Mouse (Mus musculus): ENCODE measurements at regions not wholly inside any gene's neighbourhood (a gene's known extent, or its start where the extent isn't known, plus 50 kb on each side); places are given as distances from the start of the nearest gene placed in this dataset.

GRCm38 (mm10) chr15:93710493-93711149, 114.9 kb upstream of the Prickle1 start:
- Histone ChIP-seq H3K9ac (ENCODE audit: control insufficient read depth, low read depth, low read length, poor library complexity, severe bottlenecking) (no peak overlapping the region), H3K4me3 (ENCODE audit: control insufficient read depth in 1 of 2, insufficient read depth in 1 of 2, low read depth in 2 of 2, low read length in 2 of 2) (no peak overlapping the region)
- TF ChIP-seq RCOR1 (IDR thresholded peaks at IDR 0.05; ENCODE audit: low read depth, low read length) (no peak), EP300 (IDR thresholded peaks at IDR 0.05; ENCODE audit: low read depth in 1 of 2, low read length in 2 of 2) (no peak), JUND (IDR thresholded peaks at IDR 0.05; ENCODE audit: low read depth, low read length) (no peak), HCFC1 (IDR thresholded peaks at IDR 0.05; ENCODE audit: low read depth, low read length) (no peak), KAT2A (conservative IDR thresholded peaks at IDR 0.05; ENCODE audit: low read depth, low read length) (no peak), POLR2AphosphoS5 (IDR thresholded peaks at IDR 0.05; ENCODE audit: borderline replicate concordance, low read depth, low read length) (no peak), ZMIZ1 (IDR thresholded peaks at IDR 0.05; ENCODE audit: low read depth, low read length) (no peak), SMC3 (IDR thresholded peaks at IDR 0.05; ENCODE audit: low read depth, low read length) (no peak), TBP (IDR thresholded peaks at IDR 0.05; ENCODE audit: low read depth, low read length) (no peak), USF2 (IDR thresholded peaks at IDR 0.05; ENCODE audit: borderline replicate concordance in 1 of 2, insufficient read depth in 1 of 2, low read depth in 1 of 2, low read length in 2 of 2) (no peak), BHLHE40 (IDR thresholded peaks at IDR 0.05; ENCODE audit: borderline replicate concordance, low read depth, low read length) (no peak), CTCF (IDR thresholded peaks at IDR 0.05 in 2 of 3, conservative IDR thresholded peaks at IDR 0.05 in 1 of 3; ENCODE audit: control insufficient read depth in 1 of 3, insufficient read depth in 1 of 3, low read depth in 2 of 3, low read length in 3 of 3, poor library complexity in 1 of 3, severe bottlenecking in 1 of 3) (no peak), NRF1 (IDR thresholded peaks at IDR 0.05; ENCODE audit: insufficient read depth, low read depth, low read length, poor library complexity, severe bottlenecking) (no peak), ZNF384 (IDR thresholded peaks at IDR 0.05; ENCODE audit: low read depth, low read length) (no peak), GABPA (IDR thresholded peaks at IDR 0.05; ENCODE audit: low read depth, low read length) (no peak), RAD21 (IDR thresholded peaks at IDR 0.05; ENCODE audit: low read depth, low read length) (no peak), MYC (IDR thresholded peaks at IDR 0.05; ENCODE audit: low read depth, low read length) (no peak)

GRCm38 (mm10) chr15:93706366-93706930, 110.8 kb upstream of the Prickle1 start:
- H3K36me3 ChIP-seq (ENCODE audit: control insufficient read depth in 1 of 2, insufficient read depth in 2 of 2, low read length in 2 of 2) = no peaks in the 10 kb centered on the region
- no peaks in the 10 kb centered on the region for H3K79me2 ChIP-seq (ENCODE audit: control insufficient read depth, insufficient read depth, low read length, poor library complexity)
- DNase-seq (ENCODE audit: low read depth, low spot score) = no peak
- H3K9me3 ChIP-seq (replicated peaks; ENCODE audit: insufficient read depth, low read length) = no peaks in the 10 kb centered on the region
- TF ChIP-seq USF1 (IDR thresholded peaks at IDR 0.05; ENCODE audit: low read depth, low read length) (no peak), ZKSCAN1 (IDR thresholded peaks at IDR 0.05; ENCODE audit: low read depth, low read length) (no peak), CTCF (IDR thresholded peaks at IDR 0.05 in 2 of 3, conservative IDR thresholded peaks at IDR 0.05 in 1 of 3; ENCODE audit: control insufficient read depth in 1 of 3, insufficient read depth in 1 of 3, low read depth in 2 of 3, low read length in 3 of 3, poor library complexity in 1 of 3, severe bottlenecking in 1 of 3) (no peak), MYB (IDR thresholded peaks at IDR 0.05; ENCODE audit: low read depth, low read length) (no peak), MAX (IDR thresholded peaks at IDR 0.05; ENCODE audit: low read length) (no peak), GABPA (IDR thresholded peaks at IDR 0.05; ENCODE audit: low read depth, low read length) (no peak), CHD1 (IDR thresholded peaks at IDR 0.05; ENCODE audit: low read depth, low read length) (no peak), BHLHE40 (IDR thresholded peaks at IDR 0.05; ENCODE audit: borderline replicate concordance, low read depth, low read length) (no peak), ZMIZ1 (IDR thresholded peaks at IDR 0.05; ENCODE audit: low read depth, low read length) (no peak)
- no peak overlapping the region for H3K4me3 ChIP-seq (ENCODE audit: control insufficient read depth in 1 of 2, insufficient read depth in 1 of 2, low read depth in 2 of 2, low read length in 2 of 2)
- no peak overlapping the region for H3K9ac ChIP-seq (ENCODE audit: control insufficient read depth, low read depth, low read length, poor library complexity, severe bottlenecking)
- no peak overlapping the region for H3K27ac ChIP-seq (ENCODE audit: control insufficient read depth, low read depth, low read length)
- H3K4me1 ChIP-seq (ENCODE audit: control insufficient read depth in 1 of 2, insufficient read depth in 2 of 2, low read length in 2 of 2) = no peaks in the 10 kb centered on the region
- no peaks in the 10 kb centered on the region for H3K27me3 ChIP-seq (ENCODE audit: control insufficient read depth in 1 of 2, insufficient read depth in 2 of 2, low read length in 2 of 2)

More at GRCm38 (mm10) chr15:93710493-93711149, 114.9 kb upstream of the Prickle1 start:
- Histone ChIP-seq H3K27ac (ENCODE audit: control insufficient read depth, low read depth, low read length) (no peak overlapping the region), H3K36me3 (ENCODE audit: control insufficient read depth in 1 of 2, insufficient read depth in 2 of 2, low read length in 2 of 2) (no peaks in the 10 kb centered on the region), H3K79me2 (ENCODE audit: control insufficient read depth, insufficient read depth, low read length, poor library complexity) (no peaks in the 10 kb centered on the region), H3K9me3 (replicated peaks; ENCODE audit: insufficient read depth, low read length) (no peaks in the 10 kb centered on the region), H3K4me1 (ENCODE audit: control insufficient read depth in 1 of 2, insufficient read depth in 2 of 2, low read length in 2 of 2) (no peaks in the 10 kb centered on the region), H3K27me3 (ENCODE audit: control insufficient read depth in 1 of 2, insufficient read depth in 2 of 2, low read length in 2 of 2) (no peaks in the 10 kb centered on the region)
- no peak for DNase-seq (ENCODE audit: low read depth, low spot score)
